Mouse (Mus musculus) brain, embryonic 14.5 days (tissue): ENCODE measurements around the gene Usp29. TPM values are rescaled to one million over a fixed set of nuclear protein-coding genes. Genes with fewer than 3 reads are reported as not detected.

Experiments
- DNase-seq: peaks from one replicate; pipeline ENCODE4 v3.0.0-alpha.2; 2011; ENCODE audit warnings: low read depth
- CTCF ChIP-seq: fragments of 200-500 bp; IDR thresholded peaks from 2 replicates; pipeline ENCODE4 v1.5.1; 2012; ENCODE audit warnings: inconsistent platforms, mild to moderate bottlenecking, moderate library complexity, borderline replicate concordance; ENCODE audit not compliant: insufficient read depth, insufficient read length; ENCODE audit errors: extremely low read depth
- POLR2A ChIP-seq: fragments of 200-500 bp; IDR thresholded peaks from 2 replicates; pipeline ENCODE4 v1.6.1; 2012; ENCODE audit warnings: mild to moderate bottlenecking, inconsistent platforms, borderline replicate concordance; ENCODE audit not compliant: poor library complexity, insufficient read depth, insufficient read length, severe bottlenecking; ENCODE audit errors: extremely low read depth
- polyA plus RNA-seq: library from polyadenylated mRNA; depleted of rRNA; stranded (reverse); fragments of >200 nt; gene quantifications from 2 replicates; pipeline ENCODE4 v1.2.3, GENCODE M21; 2012

Usp29 gene
- polyA plus RNA-seq, 1 experiment: 38.4 TPM

- TF ChIP-seq POLR2A: no peak
- TF ChIP-seq CTCF: no peak
- DNase-seq: peak; percentile 88
Observed at GRCm38 (mm10) chr7:6835351-6835750, 105.0 kb downstream of the Usp29 start.

- no peak for DNase-seq
- TF ChIP-seq CTCF: no peak
- TF ChIP-seq POLR2A: no peak
Observed at GRCm38 (mm10) chr7:6837297-6837925, 107.0 kb downstream of the Usp29 start.

GRCm38 (mm10) chr7:6837926-6838554, 107.7 kb downstream of the Usp29 start:
- TF ChIP-seq CTCF (no peak), POLR2A (no peak)

GRCm38 (mm10) chr7:6840860-6841259, 110.5 kb downstream of the Usp29 start:
- peak; percentile 93 for DNase-seq

More at GRCm38 (mm10) chr7:6837926-6838554, 107.7 kb downstream of the Usp29 start:
- DNase-seq: no peak

GRCm38 (mm10) chr7:6849495-6849894, 119.1 kb downstream of the Usp29 start:
- TF ChIP-seq CTCF: no peak
- TF ChIP-seq POLR2A: no peak
- DNase-seq: no peak

More at GRCm38 (mm10) chr7:6840860-6841259, 110.5 kb downstream of the Usp29 start:
- TF ChIP-seq POLR2A (no peak), CTCF (no peak)

GRCm38 (mm10) chr7:6850321-6850720, 119.9 kb downstream of the Usp29 start:
- DNase-seq: no peak
- no peak for TF ChIP-seq CTCF
- no peak for TF ChIP-seq POLR2A

GRCm38 (mm10) chr7:6851256-6851655, 120.9 kb downstream of the Usp29 start:
- TF ChIP-seq CTCF: no peak
- no peak for TF ChIP-seq POLR2A
- no peak for DNase-seq

- peak; percentile 91 for DNase-seq
- TF ChIP-seq CTCF: no peak
- no peak for TF ChIP-seq POLR2A
Observed at GRCm38 (mm10) chr7:6851717-6852503, 121.5 kb downstream of the Usp29 start.

- DNase-seq: no peak
- TF ChIP-seq CTCF: no peak
- TF ChIP-seq POLR2A: no peak
Observed at GRCm38 (mm10) chr7:6855613-6856405, 125.4 kb downstream of the Usp29 start.

GRCm38 (mm10) chr7:6858694-6859270, 128.4 kb downstream of the Usp29 start:
- no peak for TF ChIP-seq CTCF

GRCm38 (mm10) chr7:6860689-6861088, 130.3 kb downstream of the Usp29 start:
- TF ChIP-seq POLR2A: no peak
- TF ChIP-seq CTCF: no peak
- peak; percentile 88 for DNase-seq

More at GRCm38 (mm10) chr7:6858694-6859270, 128.4 kb downstream of the Usp29 start:
- no peak for DNase-seq

- TF ChIP-seq POLR2A: no peak
- TF ChIP-seq CTCF: no peak
- peak; percentile 69 for DNase-seq
Observed at GRCm38 (mm10) chr7:6866351-6866750, 136.0 kb downstream of the Usp29 start.
